In the genomic region with DNA sequence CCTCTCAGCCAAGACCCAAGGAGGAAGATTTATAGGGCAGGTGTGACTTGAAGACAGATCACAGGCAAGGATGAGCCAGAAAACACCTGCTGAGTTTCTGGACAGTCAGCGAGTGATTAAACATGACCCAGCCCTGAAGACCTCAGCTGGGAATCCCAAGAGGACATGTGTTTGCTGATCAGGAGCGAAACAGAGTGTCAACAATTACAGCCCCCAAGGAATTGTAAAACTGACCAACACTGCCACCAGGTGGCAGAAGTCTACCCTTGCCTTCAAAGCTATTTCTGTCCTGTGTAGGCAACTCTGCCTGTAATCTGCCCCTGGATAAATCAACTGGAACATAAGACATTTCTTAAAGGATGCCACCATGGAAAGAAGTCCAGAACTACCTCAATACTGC, we compare ENCODE assay signal across 9 mouse cellular contexts. TPM values are rescaled to one million over a fixed set of nuclear protein-coding genes. Genes with fewer than 3 reads are reported as not detected.
DNase-seq lines count a peak whose midpoint lies in the region; ATAC-seq lines count a peak whose summit lies in the region.
"Had no signal": no experiment of that assay in that cellular context is flagged by ENCODE, and none has a peak within 500 bp of the region (broad histone marks: within the 10 kb centered on the region; RNA-seq: fewer than 3 reads in every experiment).

No protein-coding gene starts in this region.

- H3K4me2 ChIP-seq in heart, embryonic 11.5 days: no peak overlapping the region
- H3K4me2 ChIP-seq in kidney, embryonic 16.5 days (replicated peaks; ENCODE audit: low read depth, low read length): no peak overlapping the region
- no peak overlapping the region for H3K4me2 ChIP-seq in neural tube, embryonic 15.5 days
- H3K4me2 ChIP-seq: heart, embryonic 13.5 days had no signal

- no peaks in the 10 kb centered on the region for H3K9me3 ChIP-seq in heart, embryonic 11.5 days (replicated peaks; ENCODE audit: control insufficient read depth, low read length)
- H3K9me3 ChIP-seq in kidney, embryonic 16.5 days (ENCODE audit: low read length): no peaks in the 10 kb centered on the region
- H3K9me3 ChIP-seq in neural tube, embryonic 15.5 days (replicated peaks): no peaks in the 10 kb centered on the region
- H3K9me3 ChIP-seq: heart, embryonic 13.5 days had no signal

- H3K4me1 ChIP-seq in heart, embryonic 11.5 days (ENCODE audit: control insufficient read depth, insufficient read depth, low read length): no peaks in the 10 kb centered on the region
- H3K4me1 ChIP-seq in kidney, embryonic 16.5 days (ENCODE audit: insufficient read depth, low read length): no peaks in the 10 kb centered on the region
- H3K4me1 ChIP-seq in neural tube, embryonic 15.5 days: no peaks in the 10 kb centered on the region
- H3K4me1 ChIP-seq: heart, embryonic 13.5 days had no signal

- no peak overlapping the region for H3K27ac ChIP-seq in heart, embryonic 11.5 days (ENCODE audit: low read depth, low read length)
- no peak overlapping the region for H3K27ac ChIP-seq in kidney, embryonic 16.5 days (ENCODE audit: low read length)
- no peak overlapping the region for H3K27ac ChIP-seq in neural tube, embryonic 15.5 days (replicated peaks)
- H3K27ac ChIP-seq: heart, embryonic 13.5 days had no signal

- peak; percentile 70 for ATAC-seq in heart, embryonic 11.5 days (replicated peaks; ENCODE audit: insufficient number of reproducible peaks, low FRiP score, low TSS enrichment)
- ATAC-seq in kidney, embryonic 16.5 days (ENCODE audit: low FRiP score, low TSS enrichment): peak; percentile 53; the same call in 1 of the 2 replicates
- ATAC-seq in neural tube, embryonic 15.5 days (ENCODE audit: low FRiP score): peak; percentile 64

- H3K27me3 ChIP-seq in heart, embryonic 11.5 days (ENCODE audit: control insufficient read depth, insufficient read depth, low read length): no peaks in the 10 kb centered on the region
- H3K27me3 ChIP-seq in kidney, embryonic 16.5 days (ENCODE audit: insufficient read depth, low read length): no peaks in the 10 kb centered on the region
- H3K27me3 ChIP-seq in neural tube, embryonic 15.5 days (replicated peaks): peaks cover 18% of the 10 kb centered on the region

- WGBS in heart, embryonic 11.5 days (ENCODE audit: insufficient replicate concordance): 6% methylated on average over 2 of the region's 2 CpGs
- 4% methylated on average over 2 of the region's 2 CpGs for WGBS in kidney, embryonic 16.5 days
- WGBS in neural tube, embryonic 15.5 days: 7% methylated on average over 2 of the region's 2 CpGs

- H3K4me3 ChIP-seq in heart, embryonic 11.5 days (ENCODE audit: low read depth, low read length): no peak overlapping the region
- no peak overlapping the region for H3K4me3 ChIP-seq in kidney, embryonic 16.5 days (ENCODE audit: low read length)
- no peak overlapping the region for H3K4me3 ChIP-seq in neural tube, embryonic 15.5 days (replicated peaks)
- H3K4me3 ChIP-seq: heart, embryonic 13.5 days had no signal

- no peaks in the 10 kb centered on the region for H3K36me3 ChIP-seq in heart, embryonic 11.5 days (ENCODE audit: control insufficient read depth, insufficient read depth, low read length)
- H3K36me3 ChIP-seq in kidney, embryonic 16.5 days (ENCODE audit: insufficient read depth, low read length): no peaks in the 10 kb centered on the region
- H3K36me3 ChIP-seq in neural tube, embryonic 15.5 days: no peaks in the 10 kb centered on the region
- H3K36me3 ChIP-seq: heart, embryonic 13.5 days had no signal

- no peak overlapping the region for H3K9ac ChIP-seq in heart, embryonic 11.5 days (ENCODE audit: low read depth, low read length)
- H3K9ac ChIP-seq in kidney, embryonic 16.5 days (replicated peaks; ENCODE audit: low read length): no peak overlapping the region
- no peak overlapping the region for H3K9ac ChIP-seq in neural tube, embryonic 15.5 days (replicated peaks)
- H3K9ac ChIP-seq: heart, embryonic 13.5 days had no signal

- DNase-seq in CD4-positive helper T cell, adult 2 months (ENCODE audit: low read depth, low spot score): peak; percentile 73
- DNase-seq in R1 (ENCODE audit: low read depth, low spot score): peak; percentile 82
- peak; percentile 84 for DNase-seq in embryo, embryonic 11 days
- DNase-seq in lung, adult 18-20 months: peak; percentile 52 to 67
- DNase-seq in thymus, postnatal 25 days: peak; percentile 79

RNA-seq across cellular contexts. Expression of a gene that starts 6.6 kb away (rescaled TPM):
- polyA plus RNA-seq in heart, embryonic 11.5 days (2014; fragmentation: Nextera tagmentation; extraction: Ambion mirVana): 14.8 and 16.8 TPM in 2 replicates
- polyA plus RNA-seq in kidney, embryonic 16.5 days (2015; fragmentation: Nextera tagmentation; extraction: Ambion mirVana): 14.5 and 15.7 TPM in 2 replicates
- 12.3 and 13.7 TPM in 2 replicates for polyA plus RNA-seq in neural tube, embryonic 15.5 days (2015; fragmentation: Nextera tagmentation; extraction: Ambion mirVana)

RNA-seq across cellular contexts. Expression of a gene that starts 14.3 kb away (rescaled TPM):
- polyA plus RNA-seq in heart, embryonic 11.5 days (2014; fragmentation: Nextera tagmentation; extraction: Ambion mirVana): not detected in 2 replicates
- not detected in 2 replicates for polyA plus RNA-seq in kidney, embryonic 16.5 days (2015; fragmentation: Nextera tagmentation; extraction: Ambion mirVana)
- polyA plus RNA-seq in neural tube, embryonic 15.5 days (2015; fragmentation: Nextera tagmentation; extraction: Ambion mirVana): 0.04 and 0.05 TPM in 2 replicates
- polyA plus RNA-seq: heart, embryonic 13.5 days had no signal
